Mouse (Mus musculus): Measurements from ENCODE around the gene Olfr1329.
"Not testable (repeated sequence)": the region's sequence is repeated elsewhere in the genome, so short reads cannot be mapped to it uniquely, and the experiment has no call there.

Olfr1329 gene

GRCm38 (mm10) chr4:118917365-118917764 is at the start of gene Olfr1329:
Gene Olfr1329 (minus strand): TSS chr4:118917465.
- in situ Hi-C loops (cut with MboI, MseI): not testable (repeated sequence)

- in situ Hi-C loops (cut with MboI, MseI): no loop called here
These were observed 43.9 kb upstream of the Olfr1329 start, which contains the start of gene Lao1 for GRCm38 (mm10) chr4:118961141-118961628. Gene Lao1 (plus strand): TSS chr4:118961578.

- in situ Hi-C loops (cut with MboI, MseI): loop anchor here in 1 of 2 experiments (10.0 kb wide), 1 partner anchor 394 kb away; no protein-coding TSS in a partner anchor
These were observed 41.5 kb upstream of the Olfr1329 start for GRCm38 (mm10) chr4:118958812-118959211.

- in situ Hi-C loops (cut with MboI, MseI): loop anchor here in 1 of 2 experiments (25.0 kb wide), 1 partner anchor 1176 kb away; the partner anchor contains the start of gene Klf17
These were observed 21.2 kb upstream of the Olfr1329 start, which contains the start of gene Olfr1328 for GRCm38 (mm10) chr4:118938512-118938911. Gene Olfr1328 (minus strand): TSS chr4:118938612.

GRCm38 (mm10) chr4:118931326-118931725 is 14.1 kb upstream of the Olfr1329 start:
- in situ Hi-C loops (cut with MboI, MseI): loop anchor here in 1 of 2 experiments (25.0 kb wide), 1 partner anchor 1169 kb away; the partner anchor contains the start of gene Klf17

- in situ Hi-C loops (cut with MboI, MseI): no loop called here
These were observed 15.3 kb downstream of the Olfr1329 start for GRCm38 (mm10) chr4:118901981-118902380.

- in situ Hi-C loops (cut with MboI, MseI): no loop called here
These were observed 29.0 kb downstream of the Olfr1329 start, which contains the start of gene Olfr1330 for GRCm38 (mm10) chr4:118888297-118888696. Gene Olfr1330 (plus strand): TSS chr4:118888597.

GRCm38 (mm10) chr4:118867566-118867965 is 49.7 kb downstream of the Olfr1329 start:
- in situ Hi-C loops (cut with MboI, MseI): no loop called here

Data from T-helper 17 cell (primary cell).